Mouse (Mus musculus): ENCODE data around the gene Pbsn. TPM values are rescaled to one million over a fixed set of nuclear protein-coding genes. Genes with fewer than 3 reads are reported as not detected.
A peak's percentile ranks its signal among the peaks of the same experiment; 100 is the strongest.
"Not testable (repeated sequence)": the region's sequence is repeated elsewhere in the genome, so short reads cannot be mapped to it uniquely, and the experiment has no call there.

Gene Pbsn
- total RNA-seq (2014; rRNA removed) (not detected in 2 replicates), polyA plus RNA-seq (2015; fragmentation: Nextera tagmentation; extraction: Ambion mirVana) (not detected in 2 replicates)

GRCm38 (mm10) chrX:77853523-77853922 is at the start of gene Pbsn:
Gene Pbsn (minus strand): TSS chrX:77853623.
- DNase-seq (ENCODE audit: low spot score) (no peak), ATAC-seq (no peak)
- 75% methylated on average over 1 of the region's 1 CpGs for WGBS
- Histone ChIP-seq H3K4me3 (ENCODE audit: low read length) (no peak within 1 kb of the TSS), H3K4me1 (ENCODE audit: insufficient read depth, low read length) (no peaks in the 10 kb centered on the region), H3K36me3 (ENCODE audit: insufficient read depth, low read length) (no peaks in the 10 kb centered on the region), H3K27me3 (ENCODE audit: insufficient read depth, low read length) (no peaks in the 10 kb centered on the region), H3K9ac (replicated peaks; ENCODE audit: low read length) (no peak within 1 kb of the TSS), H3K9me3 (ENCODE audit: low read length) (no peaks in the 10 kb centered on the region), H3K27ac (no peak within 1 kb of the TSS), H3K4me2 (ENCODE audit: low read depth, low read length) (no peak within 1 kb of the TSS)
- no peak for TF ChIP-seq CTCF (IDR thresholded peaks at IDR 0.05; ENCODE audit: low read depth)

- H3K36me3 ChIP-seq (ENCODE audit: insufficient read depth, low read length); H3K4me2 ChIP-seq (ENCODE audit: low read depth, low read length); H3K9me3 ChIP-seq (ENCODE audit: low read length); H3K27me3 ChIP-seq (ENCODE audit: insufficient read depth, low read length); H3K4me3 ChIP-seq (ENCODE audit: low read length); DNase-seq (ENCODE audit: low spot score); H3K27ac ChIP-seq; ATAC-seq; H3K4me1 ChIP-seq (ENCODE audit: insufficient read depth, low read length); H3K9ac ChIP-seq (replicated peaks; ENCODE audit: low read length): not testable (repeated sequence)
- 50% methylated on average over 2 of the region's 4 CpGs for WGBS
Observed at GRCm38 (mm10) chrX:77880033-77880432, 26.6 kb upstream of the Pbsn start.

GRCm38 (mm10) chrX:77864458-77864857 is 11.0 kb upstream of the Pbsn start, which contains the start of gene Gm14744:
Gene Gm14744 (plus strand): TSS chrX:77864758.
- not testable (repeated sequence) for H3K36me3 ChIP-seq (ENCODE audit: insufficient read depth, low read length); ATAC-seq; H3K9me3 ChIP-seq (ENCODE audit: low read length); H3K27ac ChIP-seq; H3K4me1 ChIP-seq (ENCODE audit: insufficient read depth, low read length); H3K9ac ChIP-seq (replicated peaks; ENCODE audit: low read length); H3K4me3 ChIP-seq (ENCODE audit: low read length); H3K27me3 ChIP-seq (ENCODE audit: insufficient read depth, low read length); H3K4me2 ChIP-seq (ENCODE audit: low read depth, low read length); DNase-seq (ENCODE audit: low spot score)
- WGBS = 81% methylated on average over 2 of the region's 2 CpGs

- no peaks in the 10 kb centered on the region for H3K9me3 ChIP-seq (ENCODE audit: low read length)
- no peaks in the 10 kb centered on the region for H3K27me3 ChIP-seq (ENCODE audit: insufficient read depth, low read length)
- H3K9ac ChIP-seq (replicated peaks; ENCODE audit: low read length) = no peak overlapping the region
- no peaks in the 10 kb centered on the region for H3K4me1 ChIP-seq (ENCODE audit: insufficient read depth, low read length)
- H3K36me3 ChIP-seq (ENCODE audit: insufficient read depth, low read length) = no peaks in the 10 kb centered on the region
- H3K4me3 ChIP-seq (ENCODE audit: low read length) = no peak overlapping the region
- DNase-seq (ENCODE audit: low spot score) = peak; percentile 4
- ATAC-seq = no peak
- no peak overlapping the region for H3K4me2 ChIP-seq (ENCODE audit: low read depth, low read length)
- 61% methylated on average over 6 of the region's 6 CpGs for WGBS
- TF ChIP-seq CTCF (IDR thresholded peaks at IDR 0.05; ENCODE audit: low read depth) = peak; percentile 32; the same call in 1 of the 2 replicates
- H3K27ac ChIP-seq = no peak overlapping the region
Observed at GRCm38 (mm10) chrX:77812031-77812430, 41.4 kb downstream of the Pbsn start.

GRCm38 (mm10) chrX:77810608-77811206 is 42.7 kb downstream of the Pbsn start:
- H3K4me3 ChIP-seq (ENCODE audit: low read length) = peak overlapping the region; percentile 37
- ATAC-seq (peak; percentile 94), DNase-seq (ENCODE audit: low spot score) (peak; percentile 71)
- H3K27ac ChIP-seq = peak overlapping the region; percentile 65
- peak overlapping the region; percentile 35; the same call in 1 of the 2 replicates for H3K9ac ChIP-seq (replicated peaks; ENCODE audit: low read length)
- no peaks in the 10 kb centered on the region for H3K36me3 ChIP-seq (ENCODE audit: insufficient read depth, low read length)
- 31% methylated on average over 17 of the region's 17 CpGs for WGBS
- peak overlapping the region; percentile 45 for H3K4me2 ChIP-seq (ENCODE audit: low read depth, low read length)
- no peaks in the 10 kb centered on the region for H3K27me3 ChIP-seq (ENCODE audit: insufficient read depth, low read length)
- TF ChIP-seq CTCF (IDR thresholded peaks at IDR 0.05; ENCODE audit: low read depth) = peak; percentile 81
- H3K4me1 ChIP-seq (ENCODE audit: insufficient read depth, low read length) = no peaks in the 10 kb centered on the region
- H3K9me3 ChIP-seq (ENCODE audit: low read length) = no peaks in the 10 kb centered on the region

GRCm38 (mm10) chrX:77808602-77809001 is 44.8 kb downstream of the Pbsn start:
- Histone ChIP-seq H3K9ac (replicated peaks; ENCODE audit: low read length) (no peak overlapping the region), H3K4me2 (ENCODE audit: low read depth, low read length) (no peak overlapping the region), H3K4me3 (ENCODE audit: low read length) (no peak overlapping the region), H3K9me3 (ENCODE audit: low read length) (no peaks in the 10 kb centered on the region), H3K27me3 (ENCODE audit: insufficient read depth, low read length) (no peaks in the 10 kb centered on the region), H3K36me3 (ENCODE audit: insufficient read depth, low read length) (no peaks in the 10 kb centered on the region), H3K27ac (no peak overlapping the region), H3K4me1 (ENCODE audit: insufficient read depth, low read length) (no peaks in the 10 kb centered on the region)
- WGBS = 24% methylated on average over 2 of the region's 2 CpGs
- peak; percentile 64 for TF ChIP-seq CTCF (IDR thresholded peaks at IDR 0.05; ENCODE audit: low read depth)
- ATAC-seq (no peak), DNase-seq (ENCODE audit: low spot score) (peak; percentile 46)

- ATAC-seq = no peak
- Histone ChIP-seq H3K9ac (replicated peaks; ENCODE audit: low read length) (no peak overlapping the region), H3K4me1 (ENCODE audit: insufficient read depth, low read length) (no peaks in the 10 kb centered on the region), H3K27me3 (ENCODE audit: insufficient read depth, low read length) (no peaks in the 10 kb centered on the region), H3K27ac (no peak overlapping the region), H3K4me3 (ENCODE audit: low read length) (no peak overlapping the region), H3K9me3 (ENCODE audit: low read length) (no peaks in the 10 kb centered on the region), H3K4me2 (ENCODE audit: low read depth, low read length) (no peak overlapping the region), H3K36me3 (ENCODE audit: insufficient read depth, low read length) (no peaks in the 10 kb centered on the region)
- WGBS = 91% methylated on average over 2 of the region's 2 CpGs
- TF ChIP-seq CTCF (IDR thresholded peaks at IDR 0.05; ENCODE audit: low read depth) = no peak
- DNase-seq (ENCODE audit: low spot score) = no peak
Observed at GRCm38 (mm10) chrX:77802293-77802692, 51.1 kb downstream of the Pbsn start.

Measured in hindbrain, postnatal 0 days (tissue).